Mouse (Mus musculus): Measurements from ENCODE around the gene Haghl. TPM values are rescaled to one million over a fixed set of nuclear protein-coding genes. Genes with fewer than 3 reads are reported as not detected.

The Haghl gene
- 10.2 and 14.6 TPM in 2 replicates for total RNA-seq (2023)

DNA sequence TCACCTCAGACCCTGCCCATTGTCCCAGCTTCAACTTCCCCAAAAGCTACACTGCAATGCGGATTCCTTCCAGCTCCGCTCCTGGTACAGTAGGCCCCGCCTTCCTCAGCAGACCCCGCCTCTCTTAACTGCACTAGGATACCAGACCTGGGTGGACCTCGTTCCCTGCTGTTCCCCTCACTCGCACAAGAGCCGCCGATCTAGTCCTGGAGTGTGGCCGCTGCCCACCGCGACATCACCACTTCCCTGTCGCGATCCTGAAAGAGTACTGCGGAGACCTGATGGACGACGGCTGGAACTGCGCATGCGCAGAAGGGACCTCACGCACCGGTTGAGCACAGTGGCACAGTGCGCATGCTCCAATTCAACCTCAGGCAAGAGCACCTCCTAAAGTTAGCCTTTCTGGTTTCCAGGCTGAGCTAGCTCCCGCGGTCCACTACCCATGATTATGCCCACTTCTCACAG lies at the start of gene Haghl:
Gene Haghl, minus strand, starts transcription at position 393 of the 465 bp plus-strand sequence.

DNA sequence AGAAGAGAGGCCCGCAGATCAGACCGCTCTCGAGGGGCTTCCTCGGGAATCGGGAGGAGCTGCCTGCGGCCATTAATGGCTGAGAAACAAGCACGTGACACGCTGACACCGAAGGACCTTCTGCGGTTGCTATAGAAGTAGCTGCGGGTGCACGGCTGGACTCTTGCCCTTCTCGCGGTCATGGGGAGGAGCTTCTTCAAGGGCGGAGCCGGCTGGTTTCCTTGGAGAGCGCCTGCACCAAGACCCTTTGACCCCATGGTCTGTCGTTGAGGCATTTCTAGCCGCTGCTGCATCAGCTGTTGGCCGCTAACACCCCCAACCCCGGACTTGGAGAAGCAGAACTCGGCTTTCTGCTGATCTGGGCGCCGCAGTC lies 47.8 kb upstream of the Haghl start, which contains the start of gene Stub1:
Gene Stub1, minus strand, starts transcription at position 114 of the 373 bp plus-strand sequence.

GRCm38 (mm10) chr17:25828712-25829557 lies 43.5 kb upstream of the Haghl start, which contains the start of gene Jmjd8:
Gene Jmjd8, plus strand, starts transcription at chr17:25828867.

DNA sequence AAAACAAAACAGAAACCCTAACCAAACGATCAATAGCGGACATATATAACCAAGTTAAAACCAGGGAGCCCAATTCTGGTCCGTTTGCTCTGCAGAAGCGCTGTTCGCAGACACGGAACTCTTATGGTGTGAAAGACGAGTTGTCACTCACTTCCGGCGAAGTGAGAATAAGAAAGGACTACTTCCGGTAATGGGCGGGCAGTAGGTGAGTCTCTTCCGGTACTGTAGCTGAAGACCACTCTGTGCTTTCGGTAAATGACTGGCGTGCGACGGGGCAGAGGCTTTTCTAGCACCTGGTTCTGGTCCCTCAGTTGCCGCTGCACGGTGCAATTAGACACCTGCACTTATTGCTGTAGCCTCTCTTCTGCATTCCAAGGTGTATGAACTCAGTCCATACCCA lies 38.0 kb upstream of the Haghl start, which contains the start of gene Wdr24:
Gene Wdr24, plus strand, starts transcription at position 176 of the 400 bp plus-strand sequence.

GRCm38 (mm10) chr17:25808789-25809605 lies 23.5 kb upstream of the Haghl start, which contains the start of gene Fbxl16:
Gene Fbxl16, plus strand, starts transcription at chr17:25809085.

GRCm38 (mm10) chr17:25796951-25797369 lies 11.5 kb upstream of the Haghl start, which contains the start of gene Metrn:
Gene Metrn, minus strand, starts transcription at chr17:25797136.

DNA sequence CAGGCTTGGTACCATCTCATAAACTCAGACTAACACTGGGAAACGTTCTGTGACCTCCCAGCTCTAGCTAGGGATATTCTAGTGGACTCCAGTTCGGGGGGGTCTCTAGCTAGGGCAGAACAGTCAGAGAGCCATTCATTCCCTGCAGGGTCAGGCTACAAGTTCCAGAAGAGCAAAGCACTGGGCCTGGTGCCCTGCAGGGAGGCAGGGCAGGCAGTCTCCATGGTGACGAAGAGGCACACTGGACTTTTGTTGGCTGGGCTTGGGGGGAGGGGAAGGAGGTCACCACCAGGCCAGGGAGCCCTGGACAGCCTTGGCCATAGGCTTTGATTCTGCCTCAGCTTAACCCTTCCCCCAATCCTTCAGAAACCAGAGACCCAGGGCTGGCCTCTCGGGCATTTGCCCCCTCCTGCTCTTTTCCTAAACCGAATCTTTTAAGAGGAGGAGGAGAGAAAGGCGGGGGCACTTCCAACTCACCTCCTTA lies 10.2 kb upstream of the Haghl start, which contains the start of gene AC134908.4:
Gene AC134908.4, minus strand, starts transcription at position 51 of the 484 bp plus-strand sequence.

GRCm38 (mm10) chr17:25792615-25793014 lies 7.1 kb upstream of the Haghl start, which contains the start of gene Fam173a:
Gene Fam173a, minus strand, starts transcription at chr17:25792901.

DNA sequence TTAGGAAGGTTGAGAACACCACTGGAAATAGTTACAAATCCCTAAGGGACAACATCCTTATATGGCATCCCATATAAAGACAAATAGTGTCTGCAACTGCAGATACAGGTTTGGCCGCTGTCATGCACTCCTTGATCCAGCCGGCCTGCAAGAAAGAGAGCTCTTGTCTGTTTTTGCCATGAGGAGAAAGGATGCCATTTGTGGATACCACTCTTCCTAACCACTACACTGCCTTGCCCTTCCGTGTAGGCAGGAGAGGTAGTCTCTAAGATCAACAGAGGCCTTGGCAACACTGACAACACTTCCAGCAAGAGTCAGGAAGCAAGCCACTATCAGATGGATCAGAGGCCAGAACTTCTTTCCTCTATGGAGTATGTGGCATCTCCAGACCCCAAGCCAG lies 807 bp upstream of the Haghl start, which contains the start of gene Ccdc78:
Gene Ccdc78, plus strand, starts transcription at position 301 of the 400 bp plus-strand sequence.

GRCm38 (mm10) chr17:25773549-25774120 lies 11.8 kb downstream of the Haghl start, which contains the start of gene Narfl:
Gene Narfl, plus strand, starts transcription at chr17:25773776.

GRCm38 (mm10) chr17:25754241-25754640 lies 31.2 kb downstream of the Haghl start, which contains the start of gene Msln:
Gene Msln, minus strand, starts transcription at chr17:25754378.

GRCm38 (mm10) chr17:25735745-25736144 lies 49.7 kb downstream of the Haghl start, which contains the start of gene Mslnl:
Gene Mslnl, plus strand, starts transcription at chr17:25736042.

Other genes starting within 250 kb of the Haghl start
- gene Sox8, start 215.0 kb downstream of the Haghl start, total RNA-seq (2023), result not detected in 2 replicates
- gene Lmf1, start 206.6 kb downstream of the Haghl start, total RNA-seq (2023), result 8.7 and 10.5 TPM in 2 replicates
- not detected in 2 replicates for gene Gng13, start 68.5 kb downstream of the Haghl start, total RNA-seq (2023)
- 9.7 and 18.7 TPM in 2 replicates for gene Chtf18, start 58.3 kb downstream of the Haghl start, total RNA-seq (2023)
- 4.5 TPM in 2 replicates for gene Rpusd1, start 58.0 kb downstream of the Haghl start, total RNA-seq (2023)
- not detected in 2 replicates for gene Mslnl, start 49.6 kb downstream of the Haghl start, total RNA-seq (2023)
- 0.88 TPM in 1 of 2 replicates, not detected in the other for gene Msln, start 31.3 kb downstream of the Haghl start, total RNA-seq (2023)
- gene Narfl, start 11.9 kb downstream of the Haghl start, total RNA-seq (2023), result 24.6 and 35.5 TPM in 2 replicates
- gene Ccdc78, start 907 bp upstream of the Haghl start, total RNA-seq (2023), result 0.22 TPM in 1 of 2 replicates, not detected in the other
- gene Fam173a, start 7.2 kb upstream of the Haghl start, total RNA-seq (2023), result 25.4 and 34.7 TPM in 2 replicates
- gene AC134908.4, start 10.0 kb upstream of the Haghl start, total RNA-seq (2023), result not detected in 2 replicates
- gene Metrn, start 11.5 kb upstream of the Haghl start, total RNA-seq (2023), result 10.9 and 16.2 TPM in 2 replicates
- gene Fbxl16, start 23.4 kb upstream of the Haghl start, total RNA-seq (2023), result 0.11 TPM in 1 of 2 replicates, not detected in the other
- gene Wdr24, start 38.0 kb upstream of the Haghl start, total RNA-seq (2023), result 13.3 and 17.6 TPM in 2 replicates
- 7.7 and 8.2 TPM in 2 replicates for gene Jmjd8, start 43.2 kb upstream of the Haghl start, total RNA-seq (2023)
- gene Stub1, start 47.7 kb upstream of the Haghl start, total RNA-seq (2023), result 35.4 and 46.5 TPM in 2 replicates
- gene Rhbdl1, start 51.6 kb upstream of the Haghl start, total RNA-seq (2023), result 0.64 and 1.3 TPM in 2 replicates
- 1.7 and 2.8 TPM in 2 replicates for gene Gm20683, start 56.1 kb upstream of the Haghl start, total RNA-seq (2023)
- gene Rhot2, start 59.2 kb upstream of the Haghl start, total RNA-seq (2023), result 26.5 and 33.7 TPM in 2 replicates
- gene Wdr90, start 75.8 kb upstream of the Haghl start, total RNA-seq (2023), result 21.9 and 25.5 TPM in 2 replicates
- gene Mcrip2, start 83.1 kb upstream of the Haghl start, total RNA-seq (2023), result 1.4 and 3.2 TPM in 2 replicates
- gene Mettl26, start 89.4 kb upstream of the Haghl start, total RNA-seq (2023), result 6.4 and 6.5 TPM in 2 replicates
- 2.1 and 4.1 TPM in 2 replicates for gene Wfikkn1, start 95.2 kb upstream of the Haghl start, total RNA-seq (2023)
- gene Rab40c, start 134.1 kb upstream of the Haghl start, total RNA-seq (2023), result 13.0 and 17.4 TPM in 2 replicates
- gene Pigq, start 159.3 kb upstream of the Haghl start, total RNA-seq (2023), result 34.9 and 36.2 TPM in 2 replicates
- gene Nhlrc4, start 159.3 kb upstream of the Haghl start, total RNA-seq (2023), result not detected in 2 replicates
- gene A930017K11Rik, start 166.9 kb upstream of the Haghl start, total RNA-seq (2023), result not detected in 2 replicates
- gene Capn15, start 200.1 kb upstream of the Haghl start, total RNA-seq (2023), result 12.0 and 19.3 TPM in 2 replicates

Data from neutrophil, adult 65 days (primary cell).